In genomic region chr16:90934193-90934686, GRCm38 (mm10) we compare ENCODE assay signal across 8 mouse cellular contexts. TPM values are rescaled to one million over a fixed set of nuclear protein-coding genes. Genes with fewer than 3 reads are reported as not detected.
DNase-seq lines count a peak whose midpoint lies in the region; ATAC-seq and TF ChIP-seq lines count a peak whose summit lies in the region.

No protein-coding gene starts in this region.

- peak; percentile 85 for ATAC-seq in hindbrain, embryonic 16.5 days
- peak; percentile 53 for ATAC-seq in limb, embryonic 15.5 days (ENCODE audit: insufficient number of reproducible peaks, low FRiP score, low TSS enrichment, low read depth)
- ATAC-seq in midbrain, embryonic 13.5 days = peak; percentile 57

- peak overlapping the region; percentile 36; the same call in 1 of the 2 replicates for H3K27ac ChIP-seq in thymus, adult 2 months (ENCODE audit: control insufficient read depth, insufficient read depth, low read length)
- H3K27ac ChIP-seq in brown adipose tissue, adult 24 weeks (replicated peaks; ENCODE audit: low read depth, low read length) = peak overlapping the region; percentile 44
- H3K27ac ChIP-seq in hindbrain, embryonic 16.5 days (ENCODE audit: low read depth, low read length) = peak overlapping the region; percentile 93
- peak overlapping the region; percentile 89 for H3K27ac ChIP-seq in limb, embryonic 15.5 days
- H3K27ac ChIP-seq in midbrain, embryonic 13.5 days = peak overlapping the region; percentile 92

- no peak for TF ChIP-seq CTCF in thymus, adult 2 months (IDR thresholded peaks at IDR 0.05; ENCODE audit: borderline replicate concordance, control insufficient read depth, extremely low read depth, insufficient read depth, low read length, poor library complexity)

- no peaks in the 10 kb centered on the region for H3K9me3 ChIP-seq in hindbrain, embryonic 16.5 days (ENCODE audit: control insufficient read depth, low read length)
- H3K9me3 ChIP-seq in limb, embryonic 15.5 days = no peaks in the 10 kb centered on the region
- no peaks in the 10 kb centered on the region for H3K9me3 ChIP-seq in midbrain, embryonic 13.5 days

- H3K4me2 ChIP-seq in hindbrain, embryonic 16.5 days (ENCODE audit: low read length) = peak overlapping the region; percentile 73
- peak overlapping the region; percentile 82 for H3K4me2 ChIP-seq in limb, embryonic 15.5 days
- H3K4me2 ChIP-seq in midbrain, embryonic 13.5 days (replicated peaks) = peak overlapping the region; percentile 81

- H3K4me3 ChIP-seq in thymus, adult 2 months (ENCODE audit: control insufficient read depth, insufficient read depth, low read length) = peak overlapping the region; percentile 96
- H3K4me3 ChIP-seq in brown adipose tissue, adult 24 weeks (ENCODE audit: insufficient read depth, low read depth, low read length) = peak overlapping the region; percentile 80
- peak overlapping the region; percentile 90 for H3K4me3 ChIP-seq in hindbrain, embryonic 16.5 days (ENCODE audit: low read length)
- H3K4me3 ChIP-seq in limb, embryonic 15.5 days = peak overlapping the region; percentile 89
- H3K4me3 ChIP-seq in midbrain, embryonic 13.5 days (replicated peaks) = peak overlapping the region; percentile 88

- peaks cover 6% of the 10 kb centered on the region for H3K36me3 ChIP-seq in thymus, adult 2 months (ENCODE audit: control insufficient read depth, insufficient read depth, low read length)
- peaks cover 12% of the 10 kb centered on the region for H3K36me3 ChIP-seq in hindbrain, embryonic 16.5 days (ENCODE audit: control insufficient read depth, insufficient read depth, low read length)
- H3K36me3 ChIP-seq in limb, embryonic 15.5 days = peaks cover 20% of the 10 kb centered on the region
- H3K36me3 ChIP-seq in midbrain, embryonic 13.5 days = peaks cover 29% of the 10 kb centered on the region

- no peak for TF ChIP-seq POLR2A in thymus, adult 2 months (IDR thresholded peaks at IDR 0.05; ENCODE audit: control insufficient read depth, extremely low read depth, insufficient read depth, low read length, poor library complexity)

- under 1% methylated on average over 38 of the region's 38 CpGs for WGBS in thymus, adult 2 months
- WGBS in hindbrain, embryonic 16.5 days = 1% methylated on average over 38 of the region's 38 CpGs
- WGBS in limb, embryonic 15.5 days = under 1% methylated on average over 38 of the region's 38 CpGs
- WGBS in midbrain, embryonic 13.5 days = under 1% methylated on average over 38 of the region's 38 CpGs

- no peak for DNase-seq in thymus, adult 2 months
- DNase-seq in thymus, postnatal 25 days = no peak
- DNase-seq in gastrocnemius, adult 18-20 months (ENCODE audit: low spot score) = peak; percentile 41
- DNase-seq in telencephalon, adult 2 months (ENCODE audit: low read depth, low spot score) = peak; percentile 29

- H3K27me3 ChIP-seq in thymus, adult 2 months (ENCODE audit: control insufficient read depth, insufficient read depth, low read length) = no peaks in the 10 kb centered on the region
- H3K27me3 ChIP-seq in hindbrain, embryonic 16.5 days (replicated peaks; ENCODE audit: control insufficient read depth, insufficient read depth, low read length) = no peaks in the 10 kb centered on the region
- H3K27me3 ChIP-seq in limb, embryonic 15.5 days = no peaks in the 10 kb centered on the region
- no peaks in the 10 kb centered on the region for H3K27me3 ChIP-seq in midbrain, embryonic 13.5 days

- H3K4me1 ChIP-seq in thymus, adult 2 months (replicated peaks; ENCODE audit: control insufficient read depth, insufficient read depth, low read length) = peaks cover 4% of the 10 kb centered on the region; the same call in 1 of the 2 replicates
- H3K4me1 ChIP-seq in brown adipose tissue, adult 24 weeks (ENCODE audit: control insufficient read depth, insufficient read depth, insufficient read length, low read length) = no peaks in the 10 kb centered on the region
- peaks cover 6% of the 10 kb centered on the region for H3K4me1 ChIP-seq in hindbrain, embryonic 16.5 days (ENCODE audit: control insufficient read depth, insufficient read depth, low read depth, low read length)
- peaks cover 3% of the 10 kb centered on the region for H3K4me1 ChIP-seq in limb, embryonic 15.5 days
- H3K4me1 ChIP-seq in midbrain, embryonic 13.5 days (replicated peaks) = peaks cover 15% of the 10 kb centered on the region

- peak overlapping the region; percentile 85 for H3K9ac ChIP-seq in hindbrain, embryonic 16.5 days (ENCODE audit: low read depth, low read length)
- peak overlapping the region; percentile 81 for H3K9ac ChIP-seq in limb, embryonic 15.5 days
- H3K9ac ChIP-seq in midbrain, embryonic 13.5 days (replicated peaks) = peak overlapping the region; percentile 87

RNA-seq across cellular contexts. Expression of gene Cfap298, which starts 0.7 kb away (rescaled TPM):
- 20.7 and 25.3 TPM in 2 replicates for polyA plus RNA-seq in thymus, adult 2 months (2012; rRNA removed)
- 41.8 and 45.0 TPM in 2 replicates for polyA plus RNA-seq in brown adipose tissue, adult 24 weeks (2012; ENCODE audit: insufficient read depth, insufficient read length, missing spikeins)
- total RNA-seq in gastrocnemius, adult 18-20 months (2021) = 10 to 100 TPM; 34.0 to 37.1 TPM
- 54.4 and 61.1 TPM in 2 replicates for polyA plus RNA-seq in hindbrain, embryonic 16.5 days (2015; fragmentation: Nextera tagmentation; extraction: Ambion mirVana)
- polyA plus RNA-seq in limb, embryonic 15.5 days (2015; fragmentation: Nextera tagmentation; extraction: Ambion mirVana) = 32.1 and 40.9 TPM in 2 replicates
- 43.3 and 47.0 TPM in 2 replicates for polyA plus RNA-seq in midbrain, embryonic 13.5 days (2015; fragmentation: Nextera tagmentation; extraction: Ambion mirVana)

Comparison
In these comparisons a context has a peak if more than half of its experiments do, and no peak if none do; other contexts are left out.
1. DNase-seq: peak in gastrocnemius, adult 18-20 months (single experiment) and telencephalon, adult 2 months (single experiment); none in thymus, adult 2 months (single experiment) and thymus, postnatal 25 days (single experiment).
2. H3K27ac ChIP-seq: peak in every context shown above with its lines; median percentile 93 in hindbrain, embryonic 16.5 days; 92 in midbrain, embryonic 13.5 days; 89 in limb, embryonic 15.5 days; 44 in brown adipose tissue, adult 24 weeks; 36 in thymus, adult 2 months.
3. Peak in every context shown above with its lines, with median percentiles within 50 percentile points of each other: H3K4me3 ChIP-seq, ATAC-seq, H3K4me2 ChIP-seq and H3K9ac ChIP-seq.